Mouse (Mus musculus) liver, adult 2 months (tissue): Measurements from ENCODE around the gene Polr1e. TPM values are rescaled to one million over a fixed set of nuclear protein-coding genes. Genes with fewer than 3 reads are reported as not detected.

Experiments
- DNase-seq: peaks from one replicate; pipeline ENCODE4 v3.0.0-alpha.2; 2011; ENCODE audit warnings: low read depth, low spot score; ENCODE audit errors: extremely low read depth
- H3K27ac ChIP-seq: fragments of 200-500 bp; replicated peaks from 2 replicates; pipeline ENCODE4 v1.5.1; 2012; ENCODE audit warnings: low read depth, mild to moderate bottlenecking, control low read depth, inconsistent platforms, low read length; ENCODE audit not compliant: insufficient read depth
- H3K27me3 ChIP-seq: fragments of 200-500 bp; 2 replicates; pipeline ENCODE4 v1.6.1; 2012; ENCODE audit warnings: mild to moderate bottlenecking, moderate library complexity, low read length, inconsistent platforms; ENCODE audit not compliant: control insufficient read depth, insufficient read depth
- H3K36me3 ChIP-seq: fragments of 200-500 bp; 2 replicates; pipeline ENCODE4 v1.6.1; 2012; ENCODE audit warnings: low read length, inconsistent platforms; ENCODE audit not compliant: control insufficient read depth, insufficient read depth
- H3K4me1 ChIP-seq: fragments of 200-500 bp; 2 replicates; pipeline ENCODE4 v1.6.1; 2011; ENCODE audit warnings: low read length; ENCODE audit not compliant: control insufficient read depth, insufficient read depth
- H3K4me3 ChIP-seq: fragments of 200-500 bp; 2 replicates; pipeline ENCODE4 v1.5.1; 2011; ENCODE audit warnings: low read depth, mild to moderate bottlenecking, control low read depth, low read length, moderate library complexity; ENCODE audit not compliant: insufficient read depth
- H3K79me2 ChIP-seq: fragments of 200-500 bp; 2 replicates; pipeline ENCODE4 v1.6.1; 2012; ENCODE audit warnings: inconsistent platforms, mild to moderate bottlenecking, low read length, moderate library complexity; ENCODE audit not compliant: control insufficient read depth, insufficient read depth
- H3K9ac ChIP-seq: fragments of 200-500 bp; 2 replicates; pipeline ENCODE4 v1.6.1; 2012; ENCODE audit warnings: low read depth, mild to moderate bottlenecking, control low read depth, inconsistent platforms, low read length
- CTCF ChIP-seq: fragments of 200-500 bp; IDR thresholded peaks from 2 replicates; pipeline ENCODE4 v1.5.1; 2011; ENCODE audit warnings: low read depth, low read length, control low read depth
- POLR2A ChIP-seq: fragments of 200-500 bp; IDR thresholded peaks from 2 replicates; pipeline ENCODE4 v1.6.1; 2011; ENCODE audit warnings: low read length, control low read depth; ENCODE audit not compliant: insufficient read depth; ENCODE audit errors: extremely low read depth
- WGBS: fragments of 180-500 bp; shearing (Covaris S2); methylation state at CpG from one replicate; pipeline ENCODE4 v1.1.7; 2018; 5-methylcytosine and 5-hydroxymethylcytosine counted together
- polyA plus RNA-seq: library from polyadenylated mRNA; depleted of rRNA; stranded (reverse); fragments of >200 nt; gene quantifications from 2 replicates; pipeline ENCODE4 v1.2.3, GENCODE M21; 2012; rRNA removed
- total RNA-seq: library from RNA; depleted of rRNA; stranded (reverse); fragments of >200 nt; gene quantifications from 2 replicates; pipeline ENCODE4 v1.2.3, GENCODE M21; 2014; rRNA removed

Polr1e gene
- total RNA-seq (2.6 and 4.4 TPM in 2 replicates), polyA plus RNA-seq (3.5 and 3.7 TPM in 2 replicates)

DNA sequence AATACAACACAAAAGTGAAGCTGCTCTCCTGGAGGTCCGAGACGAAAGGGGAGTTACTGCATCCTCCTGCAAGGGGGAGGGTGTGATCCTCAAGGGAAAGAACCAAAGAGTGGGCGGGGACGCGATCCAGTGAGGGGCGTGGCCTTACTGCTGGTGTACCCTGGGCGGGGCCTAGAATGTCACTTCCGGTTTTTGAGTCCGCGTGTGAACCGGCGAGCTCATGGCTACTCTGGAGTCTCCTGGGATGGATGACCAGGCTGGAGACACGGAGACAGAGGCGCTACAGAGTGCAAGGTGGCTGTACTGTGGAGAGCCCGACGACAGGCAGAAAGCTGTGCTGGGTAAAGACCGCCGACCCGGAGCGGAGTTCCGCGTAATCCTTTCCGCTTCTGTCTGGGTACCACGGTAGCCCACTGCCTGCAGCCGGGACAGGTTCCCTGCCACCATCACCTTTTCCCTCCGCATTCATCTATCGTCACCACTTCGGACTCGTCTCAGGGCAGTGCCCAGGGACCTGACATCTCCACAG is at the start of gene Polr1e:
Polr1e (plus strand) TSS at position 132 of the 529 bp plus-strand sequence.
- DNase-seq, result peak; percentile 81
- Histone ChIP-seq H3K27me3 (no peaks in the 10 kb centered on the region), H3K9ac (peak within 1 kb of the TSS; percentile 32), H3K79me2 (no peaks in the 10 kb centered on the region), H3K4me1 (peaks cover 5% of the 10 kb centered on the region), H3K36me3 (no peaks in the 10 kb centered on the region; the same call in 1 of the 2 replicates), H3K4me3 (peak within 1 kb of the TSS; percentile 63), H3K27ac (no peak within 1 kb of the TSS)
- 1% methylated on average over 29 of the region's 29 CpGs for WGBS
- TF ChIP-seq POLR2A (no peak), CTCF (no peak)

DNA sequence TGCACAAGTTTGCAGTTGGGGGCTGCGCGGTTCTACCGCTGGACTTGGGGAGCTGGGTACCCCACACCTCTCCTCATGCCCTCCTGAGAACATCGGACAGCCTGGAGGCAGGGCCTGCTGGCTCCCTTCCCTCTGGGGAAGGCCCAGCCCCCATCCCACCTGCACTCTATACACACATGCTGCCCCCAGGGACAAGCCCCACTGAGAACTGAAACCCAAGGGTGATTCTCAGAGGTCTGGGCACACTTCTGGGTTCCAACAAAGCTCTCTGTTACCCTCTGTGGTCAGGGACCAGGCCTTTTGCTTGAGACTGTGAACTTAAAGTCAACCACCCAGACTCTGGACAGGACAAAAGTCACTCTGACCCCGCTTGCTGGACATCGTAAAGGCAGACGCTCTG is 48.3 kb upstream of the Polr1e start:
- Histone ChIP-seq H3K79me2 (no peaks in the 10 kb centered on the region), H3K4me3 (no peak overlapping the region), H3K4me1 (peaks cover 8% of the 10 kb centered on the region), H3K27me3 (no peaks in the 10 kb centered on the region), H3K27ac (no peak overlapping the region), H3K36me3 (no peaks in the 10 kb centered on the region), H3K9ac (no peak overlapping the region)
- TF ChIP-seq CTCF (no peak), POLR2A (no peak)
- DNase-seq, result no peak
- 88% methylated on average over 7 of the region's 7 CpGs for WGBS

DNA sequence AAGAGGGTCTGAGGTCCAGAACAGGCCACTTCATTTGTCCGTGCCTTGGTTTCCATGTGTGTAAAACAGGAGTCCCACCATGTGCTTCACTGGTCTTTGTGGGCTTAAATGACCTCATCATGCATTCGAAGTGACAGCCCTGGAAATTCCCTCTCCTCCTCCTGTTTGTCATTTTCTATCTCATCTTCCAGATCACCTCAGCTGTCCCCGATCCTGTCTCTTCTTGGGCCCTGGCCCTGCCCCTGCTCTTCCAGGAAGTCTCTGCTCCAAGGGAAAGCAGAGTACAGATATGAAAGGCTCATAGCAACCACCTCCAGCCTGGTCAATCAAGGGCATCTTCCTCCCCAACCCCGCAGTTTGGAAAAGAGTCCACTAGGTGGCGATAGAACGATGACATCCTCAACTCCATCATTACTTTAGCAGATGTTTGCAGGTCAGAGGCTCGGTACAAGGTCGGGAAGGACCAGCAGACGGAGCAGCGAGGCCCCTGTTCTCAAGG is 47.7 kb upstream of the Polr1e start:
- Histone ChIP-seq H3K27me3 (no peaks in the 10 kb centered on the region), H3K4me3 (no peak overlapping the region), H3K27ac (no peak overlapping the region), H3K9ac (no peak overlapping the region), H3K36me3 (no peaks in the 10 kb centered on the region), H3K4me1 (peaks cover 8% of the 10 kb centered on the region), H3K79me2 (no peaks in the 10 kb centered on the region)
- 15% methylated on average over 10 of the region's 10 CpGs for WGBS
- TF ChIP-seq CTCF (peak; percentile 57), POLR2A (no peak)
- DNase-seq, result peak; percentile 56

DNA sequence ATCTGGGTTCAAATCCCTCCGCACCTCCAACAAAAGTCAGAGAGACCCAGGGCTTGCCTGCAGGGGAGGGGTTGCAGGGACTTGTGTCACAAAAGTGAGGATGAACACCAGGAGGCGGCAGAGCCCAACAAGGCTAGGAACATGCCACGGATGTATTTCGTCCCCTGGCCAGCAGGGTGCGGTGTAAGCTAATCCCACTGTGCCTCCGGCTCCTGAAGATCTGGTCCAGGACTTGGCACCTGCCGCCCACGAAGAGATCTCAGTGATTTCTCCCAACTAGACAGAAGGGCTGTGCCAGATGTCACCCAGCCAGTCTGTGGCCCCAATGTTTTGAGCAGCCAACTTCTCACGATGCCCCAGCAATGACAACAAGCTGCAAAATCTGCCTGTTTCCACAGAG is 44.9 kb upstream of the Polr1e start:
- no peaks in the 10 kb centered on the region for H3K27me3 ChIP-seq
- TF ChIP-seq CTCF, result peak; percentile 100
- no peak for TF ChIP-seq POLR2A
- H3K4me1 ChIP-seq, result peaks cover 18% of the 10 kb centered on the region
- peak; percentile 81 for DNase-seq
- no peaks in the 10 kb centered on the region for H3K79me2 ChIP-seq
- H3K4me3 ChIP-seq, result no peak overlapping the region
- H3K27ac ChIP-seq, result no peak overlapping the region
- no peak overlapping the region for H3K9ac ChIP-seq
- WGBS, result 10% methylated on average over 9 of the region's 9 CpGs
- H3K36me3 ChIP-seq, result no peaks in the 10 kb centered on the region

DNA sequence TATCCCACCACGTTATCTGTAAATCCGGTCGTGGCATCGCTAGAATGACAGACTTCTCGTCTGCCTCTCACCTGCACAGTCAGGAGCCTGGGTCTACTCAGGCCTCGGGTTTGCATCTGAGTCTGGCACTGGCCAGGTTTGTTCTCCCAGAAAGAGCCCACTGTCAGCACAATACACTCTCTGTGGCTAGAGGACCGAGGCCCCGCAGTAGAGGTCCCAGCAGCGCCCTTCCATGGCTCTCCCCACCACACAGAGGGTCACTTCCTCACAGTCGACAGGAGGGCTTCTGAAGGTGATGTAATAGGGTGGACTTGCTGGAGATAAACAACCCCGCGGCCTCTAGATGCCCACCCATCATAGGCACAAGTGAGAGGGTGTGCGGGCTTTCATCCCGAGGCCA is 44.5 kb upstream of the Polr1e start:
- TF ChIP-seq POLR2A (no peak), CTCF (no peak)
- WGBS, result 33% methylated on average over 14 of the region's 14 CpGs
- Histone ChIP-seq H3K4me3 (no peak overlapping the region), H3K9ac (no peak overlapping the region), H3K36me3 (no peaks in the 10 kb centered on the region), H3K4me1 (peaks cover 21% of the 10 kb centered on the region), H3K27me3 (no peaks in the 10 kb centered on the region), H3K79me2 (no peaks in the 10 kb centered on the region), H3K27ac (peak overlapping the region; percentile 45; the same call in 1 of the 2 replicates)
- no peak for DNase-seq

DNA sequence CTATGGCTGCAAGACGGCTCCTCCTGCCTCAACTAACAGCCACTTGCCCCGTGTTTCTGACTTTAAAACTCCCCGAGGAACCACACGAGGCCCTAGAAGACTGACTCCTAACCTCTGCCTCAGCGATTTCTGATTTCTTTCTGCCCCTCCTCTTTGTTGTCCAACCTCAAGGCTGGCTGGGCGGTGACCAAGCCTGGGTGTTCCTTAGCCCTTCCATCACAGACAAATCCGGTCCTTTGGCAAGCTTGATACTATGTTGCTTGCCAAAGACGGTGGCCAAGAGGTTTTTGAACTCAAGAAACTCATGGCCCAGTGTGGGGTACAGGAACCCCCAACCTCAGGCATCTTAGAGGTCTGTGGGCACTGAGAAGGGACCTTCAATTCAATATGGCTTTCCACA is 44.1 kb upstream of the Polr1e start:
- Histone ChIP-seq H3K36me3 (no peaks in the 10 kb centered on the region), H3K27me3 (no peaks in the 10 kb centered on the region), H3K27ac (peak overlapping the region; percentile 45; the same call in 1 of the 2 replicates), H3K9ac (no peak overlapping the region), H3K79me2 (no peaks in the 10 kb centered on the region), H3K4me1 (peaks cover 26% of the 10 kb centered on the region), H3K4me3 (no peak overlapping the region)
- DNase-seq, result peak; percentile 68
- 33% methylated on average over 8 of the region's 8 CpGs for WGBS
- no peak for TF ChIP-seq CTCF
- no peak for TF ChIP-seq POLR2A
